Mouse (Mus musculus): ENCODE data around the gene Nlgn1. TPM values are rescaled to one million over a fixed set of nuclear protein-coding genes. Genes with fewer than 3 reads are reported as not detected.

Nlgn1 gene
- total RNA-seq, 1 experiment: 0.04 TPM

DNA sequence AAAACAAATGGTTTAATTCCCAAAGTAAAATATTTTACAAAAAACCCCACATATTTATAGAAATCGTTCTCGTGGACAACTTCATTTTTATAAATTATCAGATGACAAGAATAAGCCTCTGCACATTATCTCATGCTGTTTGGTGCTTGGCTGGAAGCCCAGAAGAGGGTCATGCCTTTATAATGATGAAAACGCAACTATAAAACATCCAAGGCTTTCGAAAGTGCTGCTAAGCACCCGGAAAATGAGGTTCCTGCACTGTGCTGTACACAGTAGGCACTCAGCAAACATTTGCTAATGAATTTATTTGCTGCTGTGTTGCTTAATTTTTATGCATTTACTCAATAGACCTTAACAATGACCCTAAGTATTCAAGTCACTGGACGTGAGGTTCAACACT is 103.4 kb downstream of the Nlgn1 start:
- H3K9ac ChIP-seq (ENCODE audit: insufficient read depth, low read depth, low read length, poor library complexity, severe bottlenecking): no peak overlapping the region
- H3K9me3 ChIP-seq (ENCODE audit: control insufficient read depth, insufficient read depth, low read depth, low read length): no peaks in the 10 kb centered on the region
- H3K4me3 ChIP-seq (ENCODE audit: insufficient read depth in 1 of 2, low read depth in 1 of 2, low read length in 2 of 2, poor library complexity in 1 of 2, severe bottlenecking in 1 of 2): no peak overlapping the region
- TF ChIP-seq MAFK (IDR thresholded peaks at IDR 0.05; ENCODE audit: insufficient read depth, low read depth, low read length) (no peak), HCFC1 (IDR thresholded peaks at IDR 0.05; ENCODE audit: borderline replicate concordance, insufficient read depth, low read length) (no peak), CHD2 (IDR thresholded peaks at IDR 0.05; ENCODE audit: low read depth, low read length) (no peak), ZC3H11A (IDR thresholded peaks at IDR 0.05; ENCODE audit: borderline replicate concordance, low read depth, low read length) (no peak), ZNF384 (IDR thresholded peaks at IDR 0.05; ENCODE audit: low read depth, low read length) (no peak)
- in situ Hi-C loops (cut with MboI; ENCODE audit: low sequenced_read_pairs in 2 of 2, unreplicated experiment in 2 of 2): no loop called here
- DNase-seq (ENCODE audit: low read depth, low spot score): no peak
- H3K27ac ChIP-seq (ENCODE audit: insufficient read depth, low read depth, low read length, poor library complexity, severe bottlenecking): no peak overlapping the region
- no peaks in the 10 kb centered on the region for H3K4me1 ChIP-seq (ENCODE audit: control insufficient read depth in 2 of 2, insufficient read depth in 2 of 2, low read length in 2 of 2, poor library complexity in 1 of 2)
- no peaks in the 10 kb centered on the region for H3K36me3 ChIP-seq (ENCODE audit: control insufficient read depth, insufficient read depth, low read length, poor library complexity, severe bottlenecking)

- no peak overlapping the region for H3K4me3 ChIP-seq (ENCODE audit: insufficient read depth in 1 of 2, low read depth in 1 of 2, low read length in 2 of 2, poor library complexity in 1 of 2, severe bottlenecking in 1 of 2)
- H3K4me1 ChIP-seq (ENCODE audit: control insufficient read depth in 2 of 2, insufficient read depth in 2 of 2, low read length in 2 of 2, poor library complexity in 1 of 2): no peaks in the 10 kb centered on the region
- TF ChIP-seq ZNF384 (IDR thresholded peaks at IDR 0.05; ENCODE audit: low read depth, low read length) (no peak), ZC3H11A (IDR thresholded peaks at IDR 0.05; ENCODE audit: borderline replicate concordance, low read depth, low read length) (no peak), HCFC1 (IDR thresholded peaks at IDR 0.05; ENCODE audit: borderline replicate concordance, insufficient read depth, low read length) (no peak), MAFK (IDR thresholded peaks at IDR 0.05; ENCODE audit: insufficient read depth, low read depth, low read length) (no peak), CHD2 (IDR thresholded peaks at IDR 0.05; ENCODE audit: low read depth, low read length) (no peak)
- no peak overlapping the region for H3K9ac ChIP-seq (ENCODE audit: insufficient read depth, low read depth, low read length, poor library complexity, severe bottlenecking)
- no peaks in the 10 kb centered on the region for H3K9me3 ChIP-seq (ENCODE audit: control insufficient read depth, insufficient read depth, low read depth, low read length)
- DNase-seq (ENCODE audit: low read depth, low spot score): no peak
- H3K36me3 ChIP-seq (ENCODE audit: control insufficient read depth, insufficient read depth, low read length, poor library complexity, severe bottlenecking): no peaks in the 10 kb centered on the region
- no peak overlapping the region for H3K27ac ChIP-seq (ENCODE audit: insufficient read depth, low read depth, low read length, poor library complexity, severe bottlenecking)
- in situ Hi-C loops (cut with MboI; ENCODE audit: low sequenced_read_pairs in 2 of 2, unreplicated experiment in 2 of 2): no loop called here
Observed at GRCm38 (mm10) chr3:26228172-26228781, 104.0 kb downstream of the Nlgn1 start.

GRCm38 (mm10) chr3:26223500-26223899 is 108.8 kb downstream of the Nlgn1 start:
- in situ Hi-C loops (cut with MboI; ENCODE audit: low sequenced_read_pairs in 2 of 2, unreplicated experiment in 2 of 2): no loop called here
- TF ChIP-seq MAFK (IDR thresholded peaks at IDR 0.05; ENCODE audit: insufficient read depth, low read depth, low read length): no peak
- no peak for TF ChIP-seq HCFC1 (IDR thresholded peaks at IDR 0.05; ENCODE audit: borderline replicate concordance, insufficient read depth, low read length)
- no peak for TF ChIP-seq ZNF384 (IDR thresholded peaks at IDR 0.05; ENCODE audit: low read depth, low read length)
- TF ChIP-seq ZC3H11A (IDR thresholded peaks at IDR 0.05; ENCODE audit: borderline replicate concordance, low read depth, low read length): no peak
- no peak for TF ChIP-seq CHD2 (IDR thresholded peaks at IDR 0.05; ENCODE audit: low read depth, low read length)
- no peaks in the 10 kb centered on the region for H3K36me3 ChIP-seq (ENCODE audit: control insufficient read depth, insufficient read depth, low read length, poor library complexity, severe bottlenecking)
- H3K4me1 ChIP-seq (ENCODE audit: control insufficient read depth in 2 of 2, insufficient read depth in 2 of 2, low read length in 2 of 2, poor library complexity in 1 of 2): no peaks in the 10 kb centered on the region
- H3K9me3 ChIP-seq (ENCODE audit: control insufficient read depth, insufficient read depth, low read depth, low read length): no peaks in the 10 kb centered on the region
- H3K27ac ChIP-seq (ENCODE audit: insufficient read depth, low read depth, low read length, poor library complexity, severe bottlenecking): no peak overlapping the region
- no peak overlapping the region for H3K4me3 ChIP-seq (ENCODE audit: insufficient read depth in 1 of 2, low read depth in 1 of 2, low read length in 2 of 2, poor library complexity in 1 of 2, severe bottlenecking in 1 of 2)
- H3K9ac ChIP-seq (ENCODE audit: insufficient read depth, low read depth, low read length, poor library complexity, severe bottlenecking): no peak overlapping the region
- no peak for DNase-seq (ENCODE audit: low read depth, low spot score)

DNA sequence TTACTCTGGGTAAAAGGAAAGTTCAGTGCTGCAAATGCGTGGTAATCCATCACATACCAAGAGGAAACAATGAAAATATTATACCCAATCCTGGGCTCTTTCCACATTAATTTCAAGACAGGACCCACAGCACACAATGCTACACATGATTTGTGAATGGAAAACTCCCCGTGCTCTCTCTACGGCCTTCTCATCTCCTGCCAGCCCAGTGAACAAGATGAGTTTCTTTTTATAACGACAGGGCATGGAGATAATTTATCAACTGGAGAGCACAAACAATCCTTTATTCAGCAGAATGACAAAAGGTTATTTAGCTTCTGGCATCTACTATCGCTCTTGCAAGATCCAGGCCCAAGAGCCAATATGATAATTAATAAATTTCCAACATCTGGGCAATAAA is 116.0 kb downstream of the Nlgn1 start:
- DNase-seq (ENCODE audit: low read depth, low spot score): no peak
- Histone ChIP-seq H3K27ac (ENCODE audit: insufficient read depth, low read depth, low read length, poor library complexity, severe bottlenecking) (no peak overlapping the region), H3K4me1 (ENCODE audit: control insufficient read depth in 2 of 2, insufficient read depth in 2 of 2, low read length in 2 of 2, poor library complexity in 1 of 2) (no peaks in the 10 kb centered on the region), H3K9ac (ENCODE audit: insufficient read depth, low read depth, low read length, poor library complexity, severe bottlenecking) (no peak overlapping the region), H3K9me3 (ENCODE audit: control insufficient read depth, insufficient read depth, low read depth, low read length) (no peaks in the 10 kb centered on the region), H3K4me3 (ENCODE audit: insufficient read depth in 1 of 2, low read depth in 1 of 2, low read length in 2 of 2, poor library complexity in 1 of 2, severe bottlenecking in 1 of 2) (no peak overlapping the region), H3K36me3 (ENCODE audit: control insufficient read depth, insufficient read depth, low read length, poor library complexity, severe bottlenecking) (no peaks in the 10 kb centered on the region)
- in situ Hi-C loops (cut with MboI; ENCODE audit: low sequenced_read_pairs in 2 of 2, unreplicated experiment in 2 of 2): no loop called here
- TF ChIP-seq CHD2 (IDR thresholded peaks at IDR 0.05; ENCODE audit: low read depth, low read length) (no peak), HCFC1 (IDR thresholded peaks at IDR 0.05; ENCODE audit: borderline replicate concordance, insufficient read depth, low read length) (no peak), ZC3H11A (IDR thresholded peaks at IDR 0.05; ENCODE audit: borderline replicate concordance, low read depth, low read length) (no peak), ZNF384 (IDR thresholded peaks at IDR 0.05; ENCODE audit: low read depth, low read length) (no peak), MAFK (IDR thresholded peaks at IDR 0.05; ENCODE audit: insufficient read depth, low read depth, low read length) (no peak)
